Mouse (Mus musculus) limb, embryonic 11.5 days (tissue): ENCODE results near the gene Jtb. TPM values are rescaled to one million over a fixed set of nuclear protein-coding genes. Genes with fewer than 3 reads are reported as not detected.
A peak's percentile ranks its signal among the peaks of the same experiment; 100 is the strongest.

Experiments used
- ATAC-seq: fragments of 200-750 bp; cut with Nextera tagmentation; 2 replicates; pipeline ENCODE4 v1.8.0; 2017; ENCODE audit warnings: low read depth; ENCODE audit not compliant: insufficient number of reproducible peaks, low FRiP score, low TSS enrichment
- DNase-seq: peaks from one replicate; pipeline ENCODE4 v3.0.0-alpha.2; 2015; ENCODE audit warnings: low spot score
- H3K27ac ChIP-seq: fragments of 300-500 bp; sonication (generic); replicated peaks from 2 replicates; pipeline ENCODE4 v1.5.1; 2014; ENCODE audit warnings: low read depth, mild to moderate bottlenecking, low read length
- H3K27me3 ChIP-seq: fragments of 300-500 bp; sonication (generic); 2 replicates; pipeline ENCODE4 v1.6.1; 2014; ENCODE audit warnings: mild to moderate bottlenecking, low read length, mixed read lengths; ENCODE audit not compliant: control insufficient read depth, insufficient read depth
- H3K36me3 ChIP-seq: fragments of 300-500 bp; sonication (generic); 2 replicates; pipeline ENCODE4 v1.6.1; 2014; ENCODE audit warnings: mild to moderate bottlenecking, low read length, moderate library complexity, mixed read lengths; ENCODE audit not compliant: control insufficient read depth, insufficient read depth
- H3K4me1 ChIP-seq: fragments of 300-500 bp; sonication (generic); 2 replicates; pipeline ENCODE4 v1.6.1; 2014; ENCODE audit warnings: low read length, mixed read lengths; ENCODE audit not compliant: control insufficient read depth, insufficient read depth
- H3K4me2 ChIP-seq: fragments of 300-500 bp; sonication (generic); 2 replicates; pipeline ENCODE4 v1.6.1; 2014; ENCODE audit warnings: low read depth, mild to moderate bottlenecking, moderate library complexity; ENCODE audit not compliant: severe bottlenecking
- H3K4me3 ChIP-seq: fragments of 300-500 bp; sonication (generic); 2 replicates; pipeline ENCODE4 v1.5.1; 2014; ENCODE audit warnings: low read depth, low read length
- H3K9ac ChIP-seq: fragments of 300-500 bp; sonication (generic); 2 replicates; pipeline ENCODE4 v1.6.1; 2014; ENCODE audit warnings: mild to moderate bottlenecking, low read length
- H3K9me3 ChIP-seq: fragments of 300-500 bp; sonication (generic); 2 replicates; pipeline ENCODE4 v1.6.1; 2016; ENCODE audit warnings: low read length; ENCODE audit not compliant: control insufficient read depth
- WGBS: fragments of 180-500 bp; shearing (Covaris S2); extraction: QIAGEN DNeasy Blood & Tissue Kit; methylation state at CpG from one replicate; pipeline ENCODE4 v1.1.7; 2014; 5-methylcytosine and 5-hydroxymethylcytosine counted together
- polyA plus RNA-seq: library from polyadenylated mRNA; unstranded; fragments of >200 nt; fragmentation: Nextera tagmentation; extraction: Ambion mirVana; gene quantifications from 2 replicates; pipeline ENCODE4 v1.2.1, GENCODE M21; 2014

Jtb gene
- polyA plus RNA-seq, 1 experiment from 2014 or later: 79.5 TPM

DNA sequence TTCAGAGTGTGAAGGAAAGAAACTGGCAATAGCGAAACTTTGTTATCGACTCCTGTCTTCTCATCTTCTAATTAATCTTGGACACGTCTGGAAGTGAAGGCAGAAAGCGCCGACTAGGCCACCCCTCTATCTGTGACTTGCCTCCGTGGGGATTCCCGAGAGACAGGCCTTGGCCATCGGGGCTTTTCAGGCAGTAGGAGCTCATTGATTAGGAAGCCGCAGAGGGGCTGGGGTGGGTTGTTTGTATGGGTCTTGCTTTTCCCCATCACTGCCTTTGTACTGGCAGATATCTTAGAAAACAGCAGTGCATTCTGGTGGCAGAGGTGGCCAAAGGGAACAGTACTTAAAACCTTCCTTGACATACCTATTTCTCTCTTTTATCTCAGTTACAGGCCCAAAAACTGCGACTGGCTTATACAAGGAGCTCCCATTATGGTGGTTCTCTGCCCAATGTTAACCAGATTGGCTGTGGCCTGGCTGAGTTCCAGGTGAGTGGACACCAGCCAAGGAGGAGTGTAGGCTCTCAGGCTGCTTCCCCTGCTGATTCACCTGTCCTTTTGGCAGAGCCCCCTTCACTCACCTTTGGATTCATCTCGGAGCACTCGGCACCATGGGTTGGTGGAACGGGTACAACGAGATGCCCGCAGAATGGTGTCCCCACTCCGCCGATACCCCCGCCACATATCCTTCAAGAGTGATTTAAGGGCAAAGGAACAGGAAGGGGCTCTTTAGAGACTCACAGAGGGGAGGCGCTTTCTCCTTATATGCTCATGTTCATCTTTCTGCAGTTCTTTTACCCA, 25.5 kb downstream of the Jtb start:
- DNase-seq (no peak), ATAC-seq (no peak)
- 93% methylated on average over 19 of the region's 19 CpGs for WGBS
- Histone ChIP-seq H3K9ac (no peak overlapping the region), H3K4me1 (no peaks in the 10 kb centered on the region), H3K9me3 (no peaks in the 10 kb centered on the region), H3K36me3 (peaks cover 5% of the 10 kb centered on the region; the same call in 1 of the 2 replicates), H3K4me2 (no peak overlapping the region), H3K27me3 (no peaks in the 10 kb centered on the region), H3K4me3 (no peak overlapping the region), H3K27ac (no peak overlapping the region)

DNA sequence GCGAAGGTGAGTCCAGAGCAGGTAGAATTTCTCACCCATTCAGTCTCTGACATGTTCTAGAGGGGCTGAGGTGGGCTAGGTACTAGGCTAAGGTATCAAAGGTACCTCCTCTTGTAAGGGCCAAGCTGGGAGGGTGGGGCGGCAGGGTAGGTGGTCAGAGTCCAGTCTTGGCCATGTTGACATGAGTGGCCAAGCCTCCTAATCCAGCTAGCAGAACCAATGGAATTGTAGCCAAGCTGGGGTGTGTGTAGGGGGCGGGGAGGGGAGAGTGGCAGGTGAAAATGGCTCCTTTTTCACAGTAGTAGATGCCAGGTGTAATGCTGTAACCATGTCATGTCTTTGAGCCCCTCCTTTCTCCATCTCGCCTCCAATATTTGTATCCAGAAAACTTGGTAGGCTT, 27.1 kb downstream of the Jtb start:
- Histone ChIP-seq H3K4me2 (no peak overlapping the region), H3K4me3 (no peak overlapping the region), H3K9ac (no peak overlapping the region), H3K9me3 (no peaks in the 10 kb centered on the region), H3K4me1 (no peaks in the 10 kb centered on the region), H3K27me3 (no peaks in the 10 kb centered on the region), H3K36me3 (peaks cover 8% of the 10 kb centered on the region), H3K27ac (no peak overlapping the region)
- ATAC-seq (no peak), DNase-seq (no peak)
- WGBS: 94% methylated on average over 4 of the region's 4 CpGs

DNA sequence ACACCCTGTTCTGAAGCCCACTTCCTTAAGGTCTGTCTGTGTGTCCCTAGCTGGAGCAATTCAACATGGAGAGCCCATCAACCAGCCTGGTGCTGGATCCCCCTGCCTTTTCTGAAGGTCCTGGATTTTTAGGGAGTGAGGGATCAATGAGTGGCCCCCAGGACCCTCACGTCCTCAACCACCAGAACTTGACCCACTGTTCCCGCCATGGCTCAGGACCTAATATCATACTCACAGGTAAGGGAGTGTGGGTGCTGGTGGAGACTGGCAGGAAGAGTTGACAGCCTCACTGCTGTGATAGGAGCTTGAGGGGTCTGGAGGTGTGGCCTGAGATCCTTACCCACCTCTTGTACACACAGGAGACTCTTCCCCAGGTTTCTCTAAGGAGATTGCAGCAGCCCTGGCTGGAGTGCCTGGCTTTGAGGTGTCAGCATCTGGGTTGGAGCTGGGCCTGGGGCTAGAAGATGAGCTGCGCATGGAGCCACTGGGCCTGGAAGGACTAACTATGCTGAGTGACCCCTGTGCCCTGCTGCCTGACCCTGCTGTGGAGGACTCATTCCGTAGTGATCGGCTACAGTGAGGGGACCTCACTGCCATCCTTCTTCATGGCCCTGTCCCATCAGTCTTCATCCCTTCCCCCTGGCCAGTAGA, 31.8 kb downstream of the Jtb start:
- DNase-seq (no peak), ATAC-seq (no peak)
- WGBS: over 99% methylated on average over 5 of the region's 5 CpGs
- Histone ChIP-seq H3K9ac (no peak overlapping the region), H3K36me3 (peaks cover 10% of the 10 kb centered on the region), H3K27me3 (no peaks in the 10 kb centered on the region), H3K9me3 (no peaks in the 10 kb centered on the region), H3K4me3 (no peak overlapping the region), H3K27ac (no peak overlapping the region), H3K4me2 (no peak overlapping the region), H3K4me1 (0 out of 2 replicates have a peak, but pooled peaks cover 8% of the 10 kb centered on the region)

DNA sequence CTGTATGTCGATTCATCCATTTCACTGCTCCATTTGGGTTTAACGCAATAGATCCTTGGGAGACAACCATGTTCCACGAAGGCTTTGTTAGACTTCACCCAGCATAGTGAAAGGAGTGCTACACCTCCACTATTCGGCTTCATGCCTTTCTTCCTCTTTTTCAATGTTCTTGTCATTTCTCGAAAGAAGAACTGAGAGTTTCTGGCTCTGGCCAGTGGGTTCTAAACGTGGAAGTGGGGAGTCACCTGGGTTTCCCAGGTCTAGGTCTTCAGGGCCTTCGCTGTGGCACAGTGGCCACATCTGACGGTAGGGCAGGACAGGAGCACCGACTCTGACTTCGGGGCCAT, 33.3 kb downstream of the Jtb start:
- H3K27me3 ChIP-seq: no peaks in the 10 kb centered on the region
- H3K36me3 ChIP-seq: peaks cover 8% of the 10 kb centered on the region
- WGBS: 37% methylated on average over 10 of the region's 10 CpGs
- ATAC-seq (no peak), DNase-seq (no peak)
- 0 out of 2 replicates have a peak, but pooled peaks cover 8% of the 10 kb centered on the region for H3K4me1 ChIP-seq
- no peaks in the 10 kb centered on the region for H3K9me3 ChIP-seq
- H3K27ac ChIP-seq: peak overlapping the region; percentile 94; the same call in 1 of the 2 replicates
- H3K4me3 ChIP-seq: peak overlapping the region; percentile 87
- peak overlapping the region; percentile 71 for H3K4me2 ChIP-seq
- no peak overlapping the region; the same call in 1 of the 2 replicates for H3K9ac ChIP-seq

DNA sequence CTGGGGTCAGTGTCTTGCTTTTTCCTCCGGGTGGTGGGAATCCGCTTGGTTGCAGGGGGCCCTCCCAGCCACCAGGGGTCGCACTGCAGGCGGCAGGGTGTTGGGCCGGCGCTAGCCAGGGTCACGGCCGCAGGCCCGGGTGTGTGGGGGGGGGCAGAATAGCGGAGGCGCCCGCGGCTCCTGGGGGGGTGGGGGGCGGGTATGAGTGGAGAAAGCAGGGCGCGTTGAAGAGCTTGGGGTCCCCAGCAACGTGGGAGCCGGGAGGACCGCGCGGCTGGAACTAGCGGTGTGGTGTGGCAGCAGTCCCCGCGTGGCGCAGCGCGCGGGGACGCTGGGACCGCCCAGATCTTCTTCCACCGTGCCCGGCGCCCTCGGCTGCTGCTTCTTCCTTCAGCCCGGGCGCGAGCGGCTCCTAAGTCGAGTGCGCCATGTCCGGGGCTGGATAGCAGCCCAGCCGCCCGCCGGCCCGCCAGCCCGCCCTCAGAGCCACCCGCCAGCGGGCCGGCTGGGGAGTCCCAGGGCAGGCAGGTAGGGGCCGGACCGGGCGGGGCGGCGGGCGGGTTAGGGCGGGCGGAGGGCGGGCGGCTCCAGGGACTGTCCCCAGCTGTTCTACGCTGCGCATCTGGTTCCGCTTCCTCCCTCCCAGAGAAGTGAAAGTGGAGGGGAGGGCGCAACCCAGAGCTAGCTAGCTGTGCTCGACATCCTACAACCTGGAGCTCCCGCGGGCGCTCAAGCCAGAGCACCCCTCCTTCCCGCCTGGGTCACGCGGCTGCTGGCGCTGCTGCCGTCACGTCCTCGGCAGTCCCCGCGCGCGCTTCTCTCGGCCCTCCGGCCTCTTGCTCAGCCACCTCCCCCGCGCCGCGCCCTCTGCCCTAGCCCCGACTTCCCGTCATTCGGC, 33.9 kb downstream of the Jtb start, which contains the start of gene Dennd4b:
Gene Dennd4b (plus strand): TSS at position 152 of the 898 bp plus-strand sequence.
- WGBS: under 1% methylated on average over 63 of the region's 87 CpGs

DNA sequence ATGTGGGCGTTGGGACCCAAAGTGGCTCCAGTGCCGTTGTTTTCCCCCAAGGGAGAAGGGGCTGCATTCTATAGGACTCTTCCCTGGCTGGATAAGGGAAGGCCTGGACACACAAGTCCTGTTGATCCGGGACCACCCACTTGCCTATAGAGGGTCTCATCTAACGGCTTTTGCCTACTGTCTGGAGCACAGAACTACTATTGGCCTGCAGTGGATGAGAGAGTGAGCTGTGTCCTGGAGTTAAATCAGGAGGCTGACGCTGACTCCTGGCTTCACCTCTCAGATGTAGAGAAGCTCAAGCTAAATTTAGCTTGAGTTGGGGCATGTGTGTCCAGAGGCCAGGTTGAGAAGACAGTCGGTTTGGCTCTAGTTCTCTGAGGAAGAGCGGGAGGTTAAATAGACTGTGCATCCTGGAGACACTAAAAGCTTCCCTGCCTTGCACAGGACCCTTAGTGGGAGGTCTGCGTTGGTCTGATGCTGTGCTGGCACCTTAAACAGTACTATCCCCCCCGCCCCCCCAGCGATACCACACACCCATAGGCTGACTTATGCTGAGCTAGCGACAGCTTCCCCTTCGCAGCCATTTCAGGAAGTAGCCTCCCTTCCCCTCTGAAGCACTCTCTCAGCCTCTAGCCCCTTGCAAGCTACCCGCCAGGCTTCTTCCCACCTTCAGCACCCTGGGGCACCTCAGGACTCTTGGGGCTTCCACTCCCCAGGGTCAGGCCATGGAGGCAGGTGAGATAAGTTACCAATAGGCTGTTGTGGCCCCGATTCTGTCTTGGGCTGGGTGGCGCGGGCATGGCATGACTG, 34.7 kb downstream of the Jtb start:
- WGBS: 25% methylated on average over 16 of the region's 16 CpGs

More for the DNA sequence above, 33.9 kb downstream of the Jtb start, which contains the start of gene Dennd4b:
- DNase-seq (peak; percentile 95), ATAC-seq (peak; percentile 85)
- Histone ChIP-seq H3K27me3 (no peaks in the 10 kb centered on the region), H3K4me1 (0 out of 2 replicates have a peak, but pooled peaks cover 8% of the 10 kb centered on the region), H3K9me3 (no peaks in the 10 kb centered on the region), H3K36me3 (peaks cover 5% of the 10 kb centered on the region), H3K4me2 (peak within 1 kb of the TSS; percentile 71), H3K9ac (peak within 1 kb of the TSS; percentile 94), H3K4me3 (peak within 1 kb of the TSS; percentile 87), H3K27ac (peak within 1 kb of the TSS; percentile 94)

DNA sequence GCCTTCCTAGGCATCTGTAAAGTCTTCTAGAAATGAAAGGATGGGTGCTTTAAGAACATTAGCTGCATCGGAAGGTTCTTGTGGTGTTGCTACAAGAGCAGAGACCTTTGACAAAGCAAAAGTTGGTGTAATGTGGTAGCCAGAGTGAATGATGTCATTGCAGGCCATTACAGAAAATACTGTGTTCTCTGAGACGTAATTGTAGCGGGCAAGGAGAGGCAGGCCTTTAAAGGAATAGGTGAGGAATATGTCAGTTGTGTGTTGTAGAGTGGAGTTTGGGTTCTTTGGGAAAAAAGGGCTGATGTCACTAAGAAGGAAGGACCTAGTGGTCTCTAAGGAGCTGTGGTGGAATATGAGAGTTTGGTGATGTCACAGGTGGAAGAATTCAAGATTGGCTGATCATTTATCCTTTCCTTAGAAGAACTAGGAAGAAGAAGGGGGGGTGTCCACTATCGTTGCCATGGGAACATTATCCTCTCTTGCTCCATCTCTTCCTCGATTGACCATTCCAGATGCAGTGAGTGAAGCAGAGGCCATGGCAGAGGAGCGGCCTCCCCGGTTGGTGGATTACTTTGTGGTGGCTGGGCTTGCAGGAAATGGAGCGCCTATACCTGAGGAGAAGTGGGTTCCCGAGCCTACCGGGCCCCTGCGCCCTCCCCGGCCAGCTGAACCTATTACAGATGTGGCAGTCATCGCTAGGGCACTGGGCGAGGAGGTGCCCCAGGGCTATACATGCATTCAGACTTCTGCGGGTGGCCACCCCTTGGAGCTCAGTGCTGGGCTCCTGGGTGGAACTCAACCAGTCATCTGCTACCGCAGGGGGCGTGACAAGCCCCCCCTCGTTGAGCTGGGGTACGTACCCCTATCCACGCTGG, 35.7 kb downstream of the Jtb start:
- 95% methylated on average over 20 of the region's 20 CpGs for WGBS
- DNase-seq (no peak), ATAC-seq (no peak)
- no peak overlapping the region for H3K9ac ChIP-seq
- no peaks in the 10 kb centered on the region for H3K9me3 ChIP-seq
- H3K4me3 ChIP-seq: no peak overlapping the region
- no peak overlapping the region for H3K27ac ChIP-seq
- H3K27me3 ChIP-seq: no peaks in the 10 kb centered on the region
- peak overlapping the region; percentile 71; the same call in 1 of the 2 replicates for H3K4me2 ChIP-seq
- H3K4me1 ChIP-seq: 0 out of 2 replicates have a peak, but pooled peaks cover 8% of the 10 kb centered on the region
- H3K36me3 ChIP-seq: peaks cover 5% of the 10 kb centered on the region

More for the DNA sequence above, 34.7 kb downstream of the Jtb start:
- Histone ChIP-seq H3K36me3 (peaks cover 5% of the 10 kb centered on the region), H3K27me3 (no peaks in the 10 kb centered on the region), H3K9ac (peak overlapping the region; percentile 94), H3K4me3 (peak overlapping the region; percentile 87), H3K4me1 (0 out of 2 replicates have a peak, but pooled peaks cover 8% of the 10 kb centered on the region), H3K9me3 (no peaks in the 10 kb centered on the region), H3K27ac (peak overlapping the region; percentile 94), H3K4me2 (peak overlapping the region; percentile 71)
- DNase-seq: no peak
- ATAC-seq: peak; percentile 35; the same call in 1 of the 2 replicates
